Mouse (Mus musculus) spleen, postnatal 14 days (tissue): ENCODE results near the gene Sars2.
"Not testable (repeated sequence)": the region's sequence is repeated elsewhere in the genome, so short reads cannot be mapped to it uniquely, and the experiment has no call there.

ENCODE experiments used
- DNase-seq, 2 experiments: peaks; one replicate each; pipeline ENCODE4 v3.0.0; 2021 to 2022; ENCODE audit warnings: low spot score in 2 of 2

The Sars2 gene

GRCm38 (mm10) chr7:28741709-28742438 is at the start of gene Sars2, which contains the start of gene Mrps12:
TSS of gene Sars2 (plus strand) at chr7:28741992.
TSS of gene Mrps12 (minus strand) at chr7:28741820.
- DNase-seq = peak; percentile 87 to 90

GRCm38 (mm10) chr7:28692545-28693320 is 49.1 kb upstream of the Sars2 start, which contains the start of gene Fbxo27:
TSS of gene Fbxo27 (plus strand) at chr7:28692849.
- no peak for DNase-seq

GRCm38 (mm10) chr7:28693321-28693966 is 48.3 kb upstream of the Sars2 start:
- peak; percentile 43 to 51 for DNase-seq

GRCm38 (mm10) chr7:28694423-28694822 is 47.4 kb upstream of the Sars2 start:
- no peak for DNase-seq

- DNase-seq = no peak
Measured at GRCm38 (mm10) chr7:28694966-28695511, 46.8 kb upstream of the Sars2 start.

- DNase-seq = no peak
Measured at GRCm38 (mm10) chr7:28697277-28697676, 44.5 kb upstream of the Sars2 start.

GRCm38 (mm10) chr7:28700269-28700668 is 41.5 kb upstream of the Sars2 start:
- no peak for DNase-seq

GRCm38 (mm10) chr7:28701306-28701705 is 40.5 kb upstream of the Sars2 start:
- DNase-seq = not testable (repeated sequence)

- DNase-seq = no peak
Measured at GRCm38 (mm10) chr7:28702601-28703143, 39.1 kb upstream of the Sars2 start.

- no peak for DNase-seq
Measured at GRCm38 (mm10) chr7:28709454-28709853, 32.3 kb upstream of the Sars2 start.

- DNase-seq = no peak
Measured at GRCm38 (mm10) chr7:28710962-28711361, 30.8 kb upstream of the Sars2 start.

- no peak for DNase-seq
Measured at GRCm38 (mm10) chr7:28714667-28715066, 27.1 kb upstream of the Sars2 start.

- DNase-seq = no peak
Measured at GRCm38 (mm10) chr7:28715598-28715997, 26.2 kb upstream of the Sars2 start.

- no peak for DNase-seq
Measured at GRCm38 (mm10) chr7:28716590-28717281, 25.1 kb upstream of the Sars2 start, which contains the start of gene Fbxo17. TSS of gene Fbxo17 (plus strand) at chr7:28716804.

- no peak for DNase-seq
Measured at GRCm38 (mm10) chr7:28717726-28718125, 24.1 kb upstream of the Sars2 start.

- no peak for DNase-seq
Measured at GRCm38 (mm10) chr7:28719159-28719558, 22.6 kb upstream of the Sars2 start.

- DNase-seq = no peak
Measured at GRCm38 (mm10) chr7:28719650-28720049, 22.1 kb upstream of the Sars2 start.

GRCm38 (mm10) chr7:28720753-28721537 is 20.8 kb upstream of the Sars2 start:
- DNase-seq = no peak

- no peak for DNase-seq
Measured at GRCm38 (mm10) chr7:28722079-28722478, 19.7 kb upstream of the Sars2 start.

- no peak for DNase-seq
Measured at GRCm38 (mm10) chr7:28724613-28725012, 17.2 kb upstream of the Sars2 start.
